Mouse (Mus musculus) testis, postnatal 14 days (tissue): ENCODE results near the gene Gm42674.
A peak's percentile ranks its signal among the peaks of the same experiment; 100 is the strongest.

ENCODE experiments used
- DNase-seq: peaks from one replicate; pipeline ENCODE4 v3.0.0; 2021; ENCODE audit warnings: low spot score

Gene Gm42674

DNA sequence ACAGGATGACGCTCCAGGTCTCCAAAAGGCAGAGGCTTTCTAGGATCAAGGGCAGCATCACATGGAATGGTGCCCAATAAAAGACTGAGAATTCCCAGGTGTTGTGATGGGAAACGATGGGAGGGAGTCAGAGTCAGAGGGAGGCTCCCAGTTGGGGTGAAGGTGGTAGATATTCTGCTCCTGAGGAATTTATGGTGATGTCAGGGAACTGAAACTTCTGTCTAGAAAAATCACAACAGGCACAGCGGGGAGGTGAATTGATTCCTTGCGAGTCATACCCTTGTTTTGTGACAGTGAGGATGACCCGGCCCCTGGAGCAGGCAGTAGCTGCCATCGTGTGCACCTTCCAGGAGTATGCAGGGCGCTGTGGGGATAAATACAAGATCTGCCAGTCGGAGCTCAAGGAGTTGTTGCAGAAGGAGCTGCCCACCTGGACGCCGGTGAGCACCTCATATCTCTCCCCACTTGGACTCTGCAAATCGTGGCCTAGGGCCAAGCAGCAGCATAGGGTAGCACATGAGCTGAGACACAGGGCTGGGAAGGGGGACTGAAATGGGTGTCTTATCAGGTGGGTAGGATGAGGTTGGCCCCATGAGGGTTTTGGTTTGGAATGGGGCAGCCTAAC lies at the start of gene Gm42674:
Gene Gm42674, plus strand, starts transcription at position 419 of the 625 bp plus-strand sequence.
- DNase-seq = no peak

DNA sequence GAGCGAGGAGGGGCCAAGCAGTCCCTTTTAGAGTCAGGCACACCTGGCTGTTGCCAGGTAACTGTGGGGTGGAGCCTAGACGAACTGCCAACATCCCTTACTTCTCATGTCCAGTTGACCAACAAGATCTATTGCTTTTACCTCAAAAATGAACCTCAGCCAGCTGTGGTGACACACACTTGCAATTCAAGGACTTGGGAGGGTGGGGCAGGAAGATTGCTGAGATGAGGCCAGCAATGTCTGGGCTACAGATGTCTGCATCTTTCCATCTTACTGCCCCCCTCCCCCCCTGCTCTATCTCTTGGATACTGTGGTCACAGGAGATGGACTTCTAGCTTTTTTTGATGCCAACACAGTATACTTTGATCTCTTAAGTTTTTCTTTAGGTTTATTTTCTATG lies 49.5 kb upstream of the Gm42674 start:
- DNase-seq = no peak

DNA sequence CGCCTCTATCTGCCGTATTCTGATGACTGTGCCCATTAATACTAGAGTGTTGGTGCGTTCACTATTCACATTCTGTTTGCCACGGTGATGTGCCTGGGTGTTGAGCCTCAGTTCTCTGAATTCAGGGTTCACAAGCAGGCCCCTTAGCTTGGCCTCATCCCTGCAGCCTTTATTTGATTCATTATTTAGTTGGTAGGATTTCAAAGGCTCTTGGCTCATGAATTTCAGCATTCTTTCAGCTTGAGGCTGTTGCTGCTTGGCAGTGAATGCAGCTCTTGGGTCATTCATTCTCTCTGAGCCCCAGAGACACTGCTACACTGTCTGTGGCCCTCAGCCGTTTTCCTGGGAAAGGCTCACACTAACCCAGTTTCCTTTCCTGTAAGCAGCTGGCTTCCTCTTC lies 45.8 kb upstream of the Gm42674 start:
- no peak for DNase-seq

DNA sequence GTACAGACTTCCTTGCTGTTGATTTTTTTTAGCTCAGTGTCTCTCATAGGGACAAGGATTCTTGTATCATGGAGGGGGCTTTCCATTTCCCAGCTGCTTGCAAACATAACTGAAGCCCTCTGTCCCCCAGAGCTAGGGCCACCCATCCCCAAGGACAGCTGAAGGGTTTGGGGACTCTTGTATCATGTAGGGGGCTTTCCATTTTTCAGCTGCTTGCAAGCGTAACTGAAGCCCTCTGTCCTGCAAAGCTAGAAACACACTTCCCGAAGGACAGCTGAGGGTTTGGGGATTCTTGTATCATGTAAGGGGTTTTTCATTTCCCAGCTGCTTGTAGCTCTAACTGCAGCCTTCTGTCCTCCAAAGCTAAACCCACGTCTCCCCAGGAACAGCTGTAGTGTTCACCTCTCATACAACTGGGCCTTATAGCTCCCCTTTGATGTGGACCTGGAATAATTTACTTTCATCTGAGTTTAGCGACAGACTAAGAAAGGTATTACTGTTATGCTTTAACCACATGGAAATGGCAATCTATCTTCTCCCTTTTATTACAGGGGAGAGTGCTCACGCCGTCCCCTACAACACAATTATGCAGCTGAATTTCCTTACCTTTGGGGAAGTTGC lies 41.6 kb upstream of the Gm42674 start, which contains the start of gene S100a3:
Gene S100a3, plus strand, starts transcription at position 571 of the 621 bp plus-strand sequence.
- no peak for DNase-seq

DNA sequence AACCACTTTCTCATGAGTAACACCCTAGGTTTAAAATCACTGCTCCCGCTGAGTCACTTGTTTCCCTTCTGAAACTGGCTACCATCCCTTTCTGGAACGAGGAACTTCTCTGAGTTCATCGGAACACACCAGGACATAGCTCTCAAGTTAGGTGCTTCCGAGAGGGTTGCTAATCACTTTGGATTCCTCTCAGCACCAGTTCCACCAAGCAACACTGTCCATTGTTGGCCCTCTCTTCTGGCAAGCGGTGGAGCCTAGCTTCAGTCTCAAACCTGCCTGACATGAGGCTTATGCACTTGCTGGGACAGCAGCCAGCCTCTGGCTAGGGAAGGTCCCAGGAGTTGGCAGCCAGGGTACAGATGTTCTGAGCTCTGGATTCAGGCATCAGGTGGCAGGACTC lies 27.0 kb upstream of the Gm42674 start:
- no peak for DNase-seq

DNA sequence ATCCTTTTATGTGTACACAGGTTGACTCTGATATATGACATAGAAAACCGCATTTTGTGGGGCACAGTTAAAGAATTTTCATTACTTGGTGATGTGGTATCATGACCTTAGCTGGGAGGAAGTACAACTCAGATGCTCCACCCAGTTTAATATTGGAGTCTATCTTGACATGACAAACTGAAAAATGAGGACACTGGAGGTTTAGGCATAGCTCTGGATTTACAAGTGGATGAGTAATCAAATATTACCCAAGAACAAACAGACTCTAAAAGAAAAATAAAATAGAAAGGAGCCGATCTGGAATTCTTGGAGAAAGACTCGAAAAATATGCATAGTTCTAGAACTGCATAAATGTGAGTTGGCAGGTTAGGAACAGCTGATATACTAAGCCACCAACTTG lies 26.4 kb upstream of the Gm42674 start:
- no peak for DNase-seq

DNA sequence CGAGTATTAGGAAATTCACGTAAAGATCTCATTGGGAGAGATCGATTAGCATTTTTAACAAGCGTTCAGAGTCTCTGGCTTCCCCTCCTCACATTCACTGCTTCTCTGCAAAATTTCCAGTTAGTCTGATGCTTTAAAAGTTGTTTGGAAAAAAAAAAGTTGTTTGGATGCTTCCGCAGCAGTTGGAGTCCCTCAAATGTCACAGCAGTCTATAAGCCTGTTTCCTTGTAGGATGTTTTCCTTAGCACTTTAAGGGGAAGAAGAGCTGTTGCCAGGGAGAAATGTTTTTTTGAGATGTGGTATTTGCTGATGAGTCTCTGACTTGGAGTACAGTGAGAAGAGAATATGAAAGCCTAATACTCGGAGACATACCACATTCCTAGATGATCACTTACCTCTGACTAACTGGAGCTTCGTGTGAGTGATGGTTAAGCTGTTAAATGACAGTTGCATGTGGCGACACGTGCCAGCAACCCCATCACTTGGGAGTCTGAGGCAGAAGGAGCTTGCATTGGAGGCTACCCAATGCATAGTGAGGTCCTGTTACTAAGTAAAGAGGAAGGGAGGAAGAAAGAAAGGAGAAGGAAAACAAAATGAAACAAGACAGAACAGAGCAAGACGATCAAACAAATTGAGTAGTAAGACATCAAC lies 25.2 kb upstream of the Gm42674 start:
- no peak for DNase-seq

DNA sequence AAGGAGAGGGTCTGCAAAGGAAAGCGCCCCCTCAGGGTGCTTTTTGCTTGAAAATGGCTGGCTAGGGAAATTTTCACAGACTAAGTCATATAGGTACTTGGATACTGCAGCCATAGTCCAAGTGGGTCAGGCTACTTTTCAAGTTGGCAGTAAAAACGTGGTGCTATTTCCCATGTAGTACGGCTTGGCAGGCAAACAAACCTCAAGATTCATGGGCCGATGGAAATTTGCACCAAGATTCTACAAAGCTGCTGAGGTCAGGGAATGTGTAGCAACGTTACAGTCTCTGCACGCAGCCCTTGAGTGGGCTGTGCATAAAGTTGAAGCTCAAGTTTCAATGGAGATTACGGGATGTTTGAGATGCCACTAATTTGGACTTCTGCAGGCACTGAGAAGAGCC lies 22.3 kb upstream of the Gm42674 start:
- no peak for DNase-seq

DNA sequence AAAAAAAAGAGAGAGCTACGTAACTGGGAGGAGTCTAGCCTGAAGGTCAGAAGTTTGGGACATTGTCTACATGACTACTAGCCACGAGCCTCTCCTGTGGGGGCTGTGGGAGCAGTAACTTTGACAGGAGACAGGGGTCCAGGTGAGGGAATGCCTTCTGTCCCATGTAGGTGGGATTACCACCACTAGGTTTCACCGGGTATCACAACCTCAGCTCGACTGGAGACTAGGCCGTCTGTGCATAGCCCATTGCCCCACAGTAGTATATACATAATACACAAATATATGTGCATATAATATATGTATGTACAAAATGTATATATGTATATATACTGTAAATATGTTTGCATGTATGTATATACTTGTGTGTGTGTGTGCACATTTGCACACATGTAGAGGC lies 20.6 kb upstream of the Gm42674 start:
- DNase-seq = no peak

DNA sequence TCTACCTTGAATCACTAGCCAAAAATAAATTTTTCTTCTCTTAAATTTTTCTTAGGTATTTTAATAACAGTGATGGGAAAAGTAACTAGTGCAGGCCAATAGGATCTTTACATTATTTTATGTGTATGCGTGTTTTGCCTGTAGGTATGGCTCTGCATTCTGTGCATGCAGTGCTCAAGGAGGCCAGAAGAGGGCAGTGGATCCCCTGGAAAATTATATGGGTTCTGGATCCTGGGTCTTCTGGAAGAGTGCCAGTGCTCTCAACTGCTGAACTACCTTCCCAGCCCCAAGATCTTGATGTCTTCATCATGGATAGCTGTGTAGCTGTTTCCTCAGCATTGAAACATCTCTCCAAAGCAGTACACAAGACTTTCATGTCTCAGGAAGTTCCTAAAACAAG lies 19.5 kb upstream of the Gm42674 start:
- no peak for DNase-seq

DNA sequence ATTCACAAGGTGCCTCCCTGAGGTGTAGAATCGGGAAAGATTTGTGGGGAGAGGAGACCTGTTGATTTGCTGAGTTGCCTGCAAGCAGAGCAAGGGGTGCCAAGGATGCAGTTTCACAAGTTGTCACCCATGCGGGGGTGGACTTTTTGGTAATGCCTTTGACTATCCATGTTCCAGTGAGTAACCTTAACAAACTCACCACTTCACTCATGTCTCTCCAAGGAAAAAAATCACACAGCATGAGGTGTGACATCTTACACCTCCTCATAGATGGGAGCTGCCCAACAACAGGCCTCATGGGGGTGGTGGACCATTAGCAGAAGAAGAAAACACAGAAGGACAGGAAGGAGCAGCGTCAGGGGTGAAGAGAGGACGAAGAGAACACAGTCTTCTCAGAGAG lies 19.1 kb upstream of the Gm42674 start:
- no peak for DNase-seq

DNA sequence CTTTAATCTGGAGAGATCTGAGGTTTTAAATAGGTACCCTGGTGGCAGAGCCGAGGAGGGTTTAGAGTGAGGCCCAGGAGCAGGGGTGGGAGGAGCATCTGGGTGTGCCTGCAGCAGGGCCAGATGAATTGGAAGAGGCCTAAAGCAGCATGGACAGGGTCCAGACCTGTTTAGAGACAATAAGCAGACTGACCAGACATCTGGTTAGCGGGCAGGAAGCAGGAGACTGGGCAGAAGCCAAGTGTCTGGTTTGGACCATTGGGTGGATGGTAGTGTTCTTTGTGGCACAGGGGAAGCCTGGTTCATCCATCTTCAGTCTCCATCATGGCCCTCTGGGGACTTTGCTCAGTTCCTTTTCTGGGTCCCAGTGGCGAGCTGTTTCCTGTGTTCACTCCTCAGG lies 17.8 kb upstream of the Gm42674 start:
- no peak for DNase-seq

DNA sequence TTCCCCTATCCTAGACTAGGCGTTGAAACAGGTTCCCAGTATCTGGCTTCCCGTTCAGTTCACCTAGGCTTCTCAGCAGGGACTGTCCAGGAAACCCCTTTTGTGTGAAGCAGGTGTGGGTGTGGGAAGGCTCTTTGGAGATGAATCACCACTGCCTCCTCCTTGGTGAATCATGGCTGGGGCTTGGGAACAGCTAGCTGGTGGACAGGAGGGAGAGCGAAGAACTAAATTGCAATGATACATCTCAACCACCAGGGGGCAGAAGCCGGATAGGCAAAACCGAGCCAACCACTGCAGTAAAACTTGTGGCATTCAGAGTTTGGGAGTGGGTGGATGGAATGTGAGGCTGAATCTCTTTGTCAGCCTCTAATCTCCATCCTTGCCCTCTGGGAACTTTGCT lies 16.1 kb upstream of the Gm42674 start:
- peak; percentile 61 for DNase-seq

DNA sequence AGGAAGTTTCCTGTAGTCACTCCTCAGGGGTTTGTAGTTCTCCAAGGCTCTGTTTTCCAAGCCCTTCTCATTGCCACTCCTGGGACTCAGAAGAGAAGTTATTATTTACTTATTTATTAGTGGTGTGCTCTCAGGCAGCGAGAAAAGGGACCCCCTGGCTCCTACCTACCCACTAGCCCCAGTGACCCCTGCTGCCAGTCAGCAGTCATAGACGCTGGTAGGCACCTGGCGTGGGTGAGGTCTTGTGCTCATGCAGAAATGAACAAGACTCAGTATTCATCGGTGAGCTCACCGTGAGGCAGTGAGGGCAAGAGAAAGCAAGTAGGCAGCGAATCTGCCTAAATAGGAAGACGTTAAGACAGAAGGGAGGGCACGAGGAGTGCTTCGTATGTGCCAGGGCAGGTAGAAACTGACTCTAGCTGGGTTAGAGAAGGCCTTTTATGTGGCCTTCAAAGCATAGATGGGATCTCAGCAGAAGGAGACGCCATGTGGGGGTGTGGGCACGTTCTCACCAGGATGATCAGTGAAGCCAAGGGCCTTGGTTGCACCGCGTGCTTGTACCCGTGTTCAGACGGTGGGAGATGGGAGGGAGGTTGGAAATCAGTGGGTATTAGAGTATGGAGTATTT lies 15.6 kb upstream of the Gm42674 start:
- DNase-seq = no peak

DNA sequence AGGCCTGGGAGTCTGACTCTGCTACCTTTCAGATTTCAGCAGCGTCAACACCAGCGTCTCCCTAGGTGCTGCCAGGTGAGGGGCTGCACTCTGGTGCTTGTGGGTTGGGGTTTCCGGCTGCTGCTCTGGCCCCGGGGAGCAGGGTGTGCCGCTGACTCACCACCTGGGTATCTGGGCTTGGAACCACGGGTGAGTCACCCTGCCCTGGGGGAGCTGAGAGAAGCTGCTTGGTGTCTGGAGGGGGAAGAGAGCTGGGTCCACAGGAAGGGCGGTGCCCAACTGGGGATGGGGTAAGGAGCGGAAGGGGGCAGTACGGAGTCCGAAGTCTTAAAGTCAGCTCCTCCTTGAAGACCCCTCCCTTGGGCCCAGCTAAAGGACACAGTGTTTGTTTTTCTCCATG lies 14.8 kb upstream of the Gm42674 start:
- peak; percentile 64 for DNase-seq

DNA sequence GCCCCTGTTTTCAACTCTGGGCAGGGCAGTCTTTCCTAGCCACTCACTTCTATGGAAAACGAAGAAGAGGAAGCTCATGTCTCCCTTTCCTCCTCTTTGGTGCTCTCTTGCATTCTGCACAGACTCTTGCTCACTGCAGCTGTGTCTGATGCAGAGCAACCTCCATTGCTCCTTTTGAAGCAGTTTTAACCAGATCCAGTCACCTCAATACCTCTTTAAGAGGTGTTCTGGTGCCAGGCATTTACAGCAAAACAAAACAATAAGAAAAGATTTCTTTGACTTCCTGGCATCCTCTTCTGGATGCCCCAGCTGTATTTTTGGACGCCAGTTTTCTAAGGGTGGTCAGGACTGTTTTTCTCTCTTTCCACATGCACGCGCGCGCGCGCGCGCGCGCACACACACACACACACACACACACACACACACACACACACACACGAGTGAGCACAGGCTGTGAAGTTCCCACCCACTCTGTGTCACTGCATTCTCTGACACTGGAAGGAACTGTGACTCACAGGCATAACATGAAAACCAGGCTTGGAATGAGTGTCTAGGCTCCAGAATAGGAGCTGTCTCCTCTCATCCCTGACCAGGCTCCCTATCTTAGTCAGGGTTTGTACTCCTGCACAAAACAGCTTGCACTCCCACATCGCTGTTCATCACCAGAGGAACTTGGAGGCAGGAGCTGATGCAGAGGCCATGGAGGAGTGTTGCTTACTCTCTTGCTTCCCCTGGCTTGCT lies 14.2 kb upstream of the Gm42674 start:
- DNase-seq = no peak

DNA sequence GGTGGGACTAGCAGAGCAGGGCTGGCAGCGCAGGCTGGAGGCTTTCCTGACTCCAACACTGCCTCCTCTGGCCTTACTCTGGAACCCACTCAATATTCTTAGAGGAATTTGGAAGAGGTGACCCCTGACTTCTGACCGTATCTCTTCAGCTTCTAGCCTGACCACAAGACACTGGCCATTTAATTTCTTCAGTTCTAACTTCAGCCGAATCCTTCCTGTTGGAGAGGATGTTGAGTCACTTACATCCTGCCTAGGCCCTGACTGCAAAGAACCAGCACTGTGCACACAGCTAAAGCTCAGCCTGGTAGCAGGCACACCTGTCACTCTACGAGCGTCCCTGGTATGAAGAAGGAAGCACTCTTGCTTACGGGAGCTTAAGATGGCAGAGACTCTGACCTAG lies 12.3 kb upstream of the Gm42674 start:
- no peak for DNase-seq

DNA sequence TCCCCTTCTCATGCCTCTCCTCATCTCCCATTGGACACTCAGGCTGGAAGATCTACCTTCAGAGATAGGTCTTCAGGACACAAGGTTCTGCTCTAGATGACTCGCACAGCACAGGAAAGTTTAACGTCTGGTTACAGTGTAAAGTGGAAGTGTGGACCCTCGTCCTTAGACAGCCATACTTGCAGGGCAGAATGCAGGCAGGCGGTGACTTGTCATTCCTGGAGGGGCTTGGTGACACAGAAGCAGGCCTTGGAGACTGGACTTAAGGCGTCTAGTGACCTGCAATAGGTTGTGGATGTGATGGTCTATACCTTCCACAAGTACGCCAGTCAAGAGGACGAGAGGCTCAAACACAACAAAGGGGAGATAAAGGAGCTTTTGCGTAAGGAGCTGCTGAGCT lies 11.8 kb upstream of the Gm42674 start, which contains the start of gene S100a2:
Gene S100a2, plus strand, starts transcription at position 301 of the 400 bp plus-strand sequence.
- DNase-seq = no peak

DNA sequence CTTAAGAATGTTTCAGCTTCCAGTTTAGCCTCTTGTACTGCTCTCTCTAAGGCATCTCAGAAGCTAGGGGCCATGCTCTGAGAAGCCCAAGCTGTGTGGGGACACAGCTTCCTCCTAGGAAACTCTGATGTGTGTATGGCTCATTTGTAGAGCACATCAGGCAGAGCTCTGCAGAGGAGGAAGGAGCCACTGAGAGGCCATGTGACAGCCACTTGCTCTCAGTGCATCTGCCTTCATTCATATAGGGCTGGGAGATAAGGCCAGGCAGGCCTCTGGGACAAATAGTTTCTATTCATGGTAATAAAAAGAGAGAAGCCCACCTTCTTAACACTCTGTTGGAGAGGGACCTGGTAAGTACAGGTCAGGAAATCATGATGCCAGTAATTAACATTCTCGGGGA lies 7.2 kb upstream of the Gm42674 start:
- DNase-seq = no peak

DNA sequence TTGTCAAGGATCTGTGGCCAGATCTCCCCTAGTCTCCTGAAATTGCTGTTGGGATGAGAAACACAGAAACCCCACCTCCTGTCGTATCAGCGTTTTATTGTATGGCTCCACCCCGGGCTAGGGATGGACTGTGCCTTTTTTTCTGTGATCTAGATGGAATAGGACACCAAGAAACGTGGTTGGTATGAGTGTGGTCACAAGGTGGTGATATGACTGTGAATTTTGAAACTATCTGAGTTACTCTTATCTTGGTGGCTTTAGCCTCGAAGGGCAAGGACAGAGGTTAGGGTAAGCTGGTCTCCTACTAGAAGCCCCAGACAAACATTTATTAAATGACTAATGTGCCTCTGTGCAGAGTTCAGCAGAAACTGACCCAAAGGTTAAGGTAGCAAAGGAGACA lies 6.1 kb upstream of the Gm42674 start:
- no peak for DNase-seq

DNA sequence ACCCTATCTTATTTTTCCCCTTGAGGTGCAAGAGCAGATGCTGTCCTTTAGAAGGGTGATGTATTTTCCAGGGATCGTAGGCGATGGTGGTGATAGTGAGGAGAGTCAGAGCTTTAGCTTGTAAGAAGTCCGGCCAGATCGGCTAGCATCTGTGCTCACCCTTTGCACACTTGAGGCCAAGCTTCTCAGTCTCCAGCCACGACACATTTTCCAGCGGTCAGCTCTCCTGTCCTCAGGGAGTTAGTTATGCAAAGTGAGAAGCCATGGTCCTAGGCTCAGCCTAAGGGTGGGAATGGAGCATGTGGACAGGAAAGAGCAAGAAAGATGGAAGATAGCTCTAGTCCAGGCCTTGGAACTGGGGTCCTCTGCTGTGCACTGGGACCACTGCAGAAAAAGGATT lies 4.9 kb upstream of the Gm42674 start:
- DNase-seq = no peak

DNA sequence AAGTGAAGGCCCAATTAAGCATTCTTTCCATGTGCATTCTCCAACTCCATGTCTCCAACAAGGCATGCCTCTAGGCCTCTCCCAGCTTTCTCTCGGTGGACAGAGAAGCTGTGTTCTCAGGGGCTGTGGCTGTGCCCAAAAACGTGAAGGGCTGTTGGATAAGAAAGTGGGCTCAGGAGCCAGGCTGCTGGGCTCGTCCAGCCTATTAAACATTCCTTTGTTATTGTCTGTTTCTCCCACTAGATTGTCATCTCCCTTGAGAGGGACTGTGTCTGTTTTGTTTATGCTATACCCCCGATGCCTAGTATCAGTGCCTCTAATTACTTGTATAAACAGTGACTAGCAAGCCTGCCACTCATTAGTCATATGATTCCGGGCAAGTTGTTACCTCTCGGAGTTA lies 4.0 kb upstream of the Gm42674 start:
- no peak for DNase-seq
